Mouse (Mus musculus): ENCODE data around the gene Bcas3. TPM values are rescaled to one million over a fixed set of nuclear protein-coding genes. Genes with fewer than 3 reads are reported as not detected.
A peak's percentile ranks its signal among the peaks of the same experiment; 100 is the strongest.

Bcas3 gene
- total RNA-seq, 1 experiment from 2014 or later: 19.2 TPM

- ATAC-seq (replicated peaks; ENCODE audit: insufficient number of reproducible peaks, low FRiP score, low TSS enrichment, poor library complexity, severe bottlenecking): no peak
Observed at GRCm38 (mm10) chr11:85786113-85786718, 433.2 kb downstream of the Bcas3 start.

DNA sequence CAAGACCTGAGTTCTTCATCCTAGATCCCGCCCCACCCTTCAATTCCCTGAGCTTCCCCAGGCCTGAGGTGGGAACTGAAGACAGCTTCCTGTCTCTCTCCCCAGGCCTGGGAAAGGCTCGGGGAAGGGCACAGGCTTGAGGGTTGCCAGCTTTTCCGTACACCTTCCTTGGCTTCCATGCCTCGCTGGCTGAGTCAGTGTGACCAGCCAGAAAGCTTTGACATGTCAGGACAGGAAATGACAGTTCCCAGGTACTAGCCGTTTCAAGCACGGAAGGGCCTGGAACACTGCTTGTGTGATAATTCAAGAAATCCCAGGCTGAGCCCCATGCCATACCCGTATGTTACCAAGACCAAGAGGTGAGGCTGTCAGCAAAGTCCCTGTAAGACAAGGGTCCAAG is 436.8 kb downstream of the Bcas3 start:
- ATAC-seq (replicated peaks; ENCODE audit: insufficient number of reproducible peaks, low FRiP score, low TSS enrichment, poor library complexity, severe bottlenecking): no peak

- ATAC-seq (replicated peaks; ENCODE audit: insufficient number of reproducible peaks, low FRiP score, low TSS enrichment, poor library complexity, severe bottlenecking): no peak
Observed at GRCm38 (mm10) chr11:85790267-85790666, 437.3 kb downstream of the Bcas3 start.

GRCm38 (mm10) chr11:85791212-85791611 is 438.2 kb downstream of the Bcas3 start:
- no peak for ATAC-seq (replicated peaks; ENCODE audit: insufficient number of reproducible peaks, low FRiP score, low TSS enrichment, poor library complexity, severe bottlenecking)

DNA sequence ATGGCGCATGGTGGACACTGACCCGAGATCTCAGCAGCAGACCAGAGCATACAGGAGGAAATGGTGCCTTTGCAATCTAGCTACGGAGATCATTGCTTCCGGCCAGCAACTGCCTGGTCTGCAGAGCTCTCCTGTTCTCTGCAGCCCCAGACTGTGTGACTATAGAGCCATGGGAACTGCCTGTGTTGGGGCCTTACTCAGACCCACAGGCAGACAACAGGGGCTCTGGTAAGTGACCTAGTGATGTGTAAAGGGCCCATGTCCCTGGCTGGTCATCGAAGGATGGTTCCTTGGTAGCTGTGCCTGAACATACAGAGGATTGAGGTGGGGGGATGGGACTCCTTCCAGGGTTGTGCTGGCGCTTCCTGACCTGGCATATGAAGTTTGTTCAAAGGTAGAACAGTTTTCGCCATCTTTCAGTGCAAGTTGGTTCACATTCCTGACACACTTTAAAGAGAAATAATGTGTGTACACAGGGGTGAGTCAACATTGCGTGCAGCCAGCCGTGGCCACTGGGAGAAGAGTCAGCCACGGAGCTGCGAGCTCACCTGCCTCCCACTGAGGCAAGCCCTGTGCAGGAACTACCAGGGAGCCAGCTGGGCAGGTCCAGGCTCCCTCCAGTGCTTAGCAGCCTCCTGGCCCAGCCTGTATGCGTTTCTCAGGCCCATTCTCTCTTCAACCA is 439.7 kb downstream of the Bcas3 start:
- no peak for ATAC-seq (replicated peaks; ENCODE audit: insufficient number of reproducible peaks, low FRiP score, low TSS enrichment, poor library complexity, severe bottlenecking)

DNA sequence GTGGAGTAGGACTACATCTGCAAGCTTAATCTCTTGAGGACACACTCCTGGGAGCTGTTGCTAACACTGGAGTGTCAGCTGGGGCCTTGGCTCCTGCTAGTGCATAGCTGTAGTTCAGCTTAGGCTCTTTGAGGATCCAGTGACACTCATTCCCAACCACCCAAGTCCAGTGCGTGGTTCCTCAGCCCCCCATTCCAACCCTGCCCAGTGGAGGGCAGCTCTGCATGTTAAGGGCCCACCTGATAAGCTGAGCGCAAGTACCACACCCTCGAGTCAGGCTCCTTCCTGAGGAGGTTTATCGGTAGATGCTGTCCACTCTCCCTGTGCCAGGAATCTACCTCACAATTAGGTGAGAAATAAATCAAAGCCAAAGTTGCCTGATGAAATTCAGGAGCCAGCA is 446.5 kb downstream of the Bcas3 start:
- ATAC-seq (replicated peaks; ENCODE audit: insufficient number of reproducible peaks, low FRiP score, low TSS enrichment, poor library complexity, severe bottlenecking): no peak

- no peak for ATAC-seq (replicated peaks; ENCODE audit: insufficient number of reproducible peaks, low FRiP score, low TSS enrichment, poor library complexity, severe bottlenecking)
Observed at GRCm38 (mm10) chr11:85799856-85800255, 446.9 kb downstream of the Bcas3 start.

GRCm38 (mm10) chr11:85800380-85800779 is 447.4 kb downstream of the Bcas3 start:
- ATAC-seq (replicated peaks; ENCODE audit: insufficient number of reproducible peaks, low FRiP score, low TSS enrichment, poor library complexity, severe bottlenecking): no peak

GRCm38 (mm10) chr11:85804048-85804447 is 451.1 kb downstream of the Bcas3 start:
- no peak for ATAC-seq (replicated peaks; ENCODE audit: insufficient number of reproducible peaks, low FRiP score, low TSS enrichment, poor library complexity, severe bottlenecking)

- no peak for ATAC-seq (replicated peaks; ENCODE audit: insufficient number of reproducible peaks, low FRiP score, low TSS enrichment, poor library complexity, severe bottlenecking)
Observed at GRCm38 (mm10) chr11:85805779-85806178, 452.8 kb downstream of the Bcas3 start.

- ATAC-seq (replicated peaks; ENCODE audit: insufficient number of reproducible peaks, low FRiP score, low TSS enrichment, poor library complexity, severe bottlenecking): no peak
Observed at GRCm38 (mm10) chr11:85807353-85807752, 454.4 kb downstream of the Bcas3 start.

DNA sequence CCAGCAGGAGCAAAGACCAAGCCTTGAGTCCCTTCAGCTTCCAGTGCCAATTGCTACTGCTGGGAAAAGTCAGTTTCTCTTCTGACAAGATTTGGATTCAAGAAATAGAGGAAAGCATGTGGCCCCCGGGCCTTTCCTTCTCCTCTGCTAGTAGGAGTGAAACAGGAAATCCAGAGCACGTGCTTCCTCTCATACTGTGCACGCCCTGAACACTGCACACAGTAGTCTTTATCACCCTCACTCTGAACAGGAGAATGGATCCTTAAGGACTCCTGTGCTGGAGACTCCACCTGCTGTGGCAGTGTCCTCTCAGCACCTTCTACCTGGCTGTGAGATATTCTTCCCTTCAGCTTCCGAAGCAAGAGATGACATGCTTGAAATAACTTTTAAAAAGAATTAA is 458.3 kb downstream of the Bcas3 start:
- no peak for ATAC-seq (replicated peaks; ENCODE audit: insufficient number of reproducible peaks, low FRiP score, low TSS enrichment, poor library complexity, severe bottlenecking)

DNA sequence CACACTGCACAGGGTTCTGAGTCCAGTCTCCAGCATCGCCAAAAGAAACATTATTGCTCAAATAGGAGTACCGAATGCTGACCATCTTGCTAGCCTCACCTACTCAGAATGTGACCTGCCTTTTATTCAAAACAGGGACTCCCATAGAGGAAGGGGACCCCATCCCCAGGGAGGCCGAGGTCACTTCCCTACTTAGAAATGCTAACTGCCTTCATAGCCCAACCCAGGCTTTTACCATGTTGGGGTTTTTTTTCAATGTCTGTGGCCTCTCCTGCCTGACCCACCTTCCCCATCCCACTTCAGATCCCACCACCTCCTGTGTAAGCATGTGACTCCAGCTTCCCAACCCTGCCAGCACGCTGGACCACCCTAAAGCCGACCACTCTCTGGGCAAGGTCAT is 458.7 kb downstream of the Bcas3 start:
- no peak for ATAC-seq (replicated peaks; ENCODE audit: insufficient number of reproducible peaks, low FRiP score, low TSS enrichment, poor library complexity, severe bottlenecking)

DNA sequence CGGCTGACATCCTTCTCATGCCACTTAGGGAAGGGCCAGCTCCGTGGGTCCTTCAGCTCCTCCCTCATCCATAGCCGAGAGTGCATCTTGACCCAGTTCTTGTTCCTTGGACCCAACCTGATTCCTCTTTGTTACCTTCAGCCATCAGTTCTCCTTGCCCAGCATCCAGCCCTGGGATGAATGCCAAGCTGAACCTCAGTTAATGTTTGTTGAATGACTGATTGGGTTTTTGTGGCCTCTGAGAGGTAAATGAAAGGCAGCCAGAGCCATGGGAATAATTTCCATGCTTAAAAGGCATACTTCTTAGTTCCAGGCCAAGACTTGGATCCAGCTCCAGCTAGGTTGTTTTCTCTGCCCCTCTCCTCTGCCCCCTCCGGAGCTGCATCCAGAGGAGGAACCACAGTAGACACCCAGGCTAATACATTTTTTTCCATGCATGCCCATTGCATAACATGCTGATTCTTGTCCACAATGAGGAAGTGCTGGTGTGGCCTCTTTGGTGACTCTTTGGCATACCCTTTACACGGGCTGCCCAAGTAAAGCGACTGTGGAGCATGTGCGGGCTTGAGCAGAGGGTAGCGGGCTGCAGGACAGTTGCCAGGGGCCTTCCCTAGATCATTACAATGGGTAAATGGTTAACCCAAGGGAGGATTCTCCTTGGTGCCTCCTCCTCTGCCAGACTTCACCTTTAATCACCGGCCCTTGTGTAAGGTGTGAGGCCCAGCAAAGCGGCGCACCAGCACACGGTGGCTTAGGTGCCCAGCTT is 459.4 kb downstream of the Bcas3 start:
- ATAC-seq (replicated peaks; ENCODE audit: insufficient number of reproducible peaks, low FRiP score, low TSS enrichment, poor library complexity, severe bottlenecking): peak; percentile 89

- no peak for ATAC-seq (replicated peaks; ENCODE audit: insufficient number of reproducible peaks, low FRiP score, low TSS enrichment, poor library complexity, severe bottlenecking)
Observed at GRCm38 (mm10) chr11:85814678-85815077, 461.7 kb downstream of the Bcas3 start.

GRCm38 (mm10) chr11:85816471-85816870 is 463.5 kb downstream of the Bcas3 start:
- ATAC-seq (replicated peaks; ENCODE audit: insufficient number of reproducible peaks, low FRiP score, low TSS enrichment, poor library complexity, severe bottlenecking): no peak

GRCm38 (mm10) chr11:85818401-85818800 is 465.4 kb downstream of the Bcas3 start:
- no peak for ATAC-seq (replicated peaks; ENCODE audit: insufficient number of reproducible peaks, low FRiP score, low TSS enrichment, poor library complexity, severe bottlenecking)

- no peak for ATAC-seq (replicated peaks; ENCODE audit: insufficient number of reproducible peaks, low FRiP score, low TSS enrichment, poor library complexity, severe bottlenecking)
Observed at GRCm38 (mm10) chr11:85820959-85821358, 468.0 kb downstream of the Bcas3 start.

- no peak for ATAC-seq (replicated peaks; ENCODE audit: insufficient number of reproducible peaks, low FRiP score, low TSS enrichment, poor library complexity, severe bottlenecking)
Observed at GRCm38 (mm10) chr11:85821659-85822058, 468.7 kb downstream of the Bcas3 start.

DNA sequence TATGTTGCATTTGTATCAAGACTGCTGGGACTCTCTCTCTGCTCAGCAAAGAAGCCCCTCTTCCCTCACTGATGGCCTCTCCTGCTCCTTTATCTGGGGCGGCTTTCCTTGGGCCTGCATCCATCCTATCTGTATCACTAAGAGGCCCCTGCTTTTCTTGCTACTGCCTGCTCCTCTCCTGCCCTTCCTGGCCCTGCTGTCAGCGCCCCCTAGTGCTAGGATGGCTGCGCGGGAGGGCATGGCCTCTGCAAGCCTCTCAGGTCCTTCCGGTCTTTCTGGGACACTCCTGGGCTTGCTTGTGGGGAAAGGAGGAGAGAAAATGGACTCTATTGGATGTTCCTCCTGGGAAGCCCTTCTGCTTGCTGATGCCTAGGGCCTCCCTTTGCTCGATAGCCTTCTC is 470.2 kb downstream of the Bcas3 start:
- peak; percentile 67 for ATAC-seq (replicated peaks; ENCODE audit: insufficient number of reproducible peaks, low FRiP score, low TSS enrichment, poor library complexity, severe bottlenecking)

Data from monocyte, adult 5-6 weeks (primary cell).